Mouse (Mus musculus): ENCODE data around the gene Sez6.
A peak's percentile ranks its signal among the peaks of the same experiment; 100 is the strongest.

Sez6 gene

GRCm38 (mm10) chr11:77953671-77954070 is 23.1 kb downstream of the Sez6 start:
- peak; percentile 74 for DNase-seq

DNA sequence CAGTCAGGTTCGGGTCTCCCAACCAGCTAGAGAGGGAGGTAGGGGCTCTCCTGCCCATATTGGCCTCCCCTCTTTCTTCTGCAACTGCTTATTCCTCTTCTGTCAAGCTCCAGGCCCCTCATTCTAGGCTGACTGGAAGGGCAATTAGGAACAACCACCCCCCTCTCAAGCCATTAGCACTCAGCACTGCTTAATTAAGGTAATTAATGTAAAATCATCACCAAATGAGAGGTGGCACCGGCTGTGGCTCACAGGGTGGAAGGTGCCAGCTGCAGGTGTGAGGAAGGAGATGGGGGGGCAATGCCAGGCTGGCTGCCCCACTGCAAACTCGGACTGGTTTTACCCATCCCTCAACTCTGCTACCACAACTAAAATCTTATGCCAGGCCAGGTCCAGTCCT is 25.8 kb downstream of the Sez6 start:
- no peak for DNase-seq

- no peak for DNase-seq
Observed at GRCm38 (mm10) chr11:77958268-77958667, 27.7 kb downstream of the Sez6 start.

DNA sequence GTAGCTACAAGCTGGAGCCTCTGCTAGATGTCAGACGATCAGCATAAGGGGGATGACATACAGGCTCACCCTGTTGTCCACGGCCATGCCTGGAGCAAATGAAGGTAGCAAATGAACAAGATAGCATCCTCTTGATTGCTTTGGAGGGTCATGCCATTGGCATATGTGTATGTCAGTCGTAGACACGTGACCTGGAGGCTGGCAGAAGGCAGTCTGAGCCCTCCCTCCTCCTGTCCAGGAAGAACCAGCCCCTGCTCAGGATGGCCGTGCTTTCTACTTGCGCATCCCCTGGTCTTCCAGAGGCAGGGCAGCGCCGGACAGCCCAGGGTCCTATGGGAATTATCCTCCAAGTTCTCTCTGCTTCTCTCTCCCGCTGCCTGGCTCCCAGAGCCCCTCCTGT is 28.3 kb downstream of the Sez6 start:
- no peak for DNase-seq

GRCm38 (mm10) chr11:77960199-77960598 is 29.6 kb downstream of the Sez6 start:
- no peak for DNase-seq

- no peak for DNase-seq
Observed at GRCm38 (mm10) chr11:77960898-77961297, 30.3 kb downstream of the Sez6 start.

DNA sequence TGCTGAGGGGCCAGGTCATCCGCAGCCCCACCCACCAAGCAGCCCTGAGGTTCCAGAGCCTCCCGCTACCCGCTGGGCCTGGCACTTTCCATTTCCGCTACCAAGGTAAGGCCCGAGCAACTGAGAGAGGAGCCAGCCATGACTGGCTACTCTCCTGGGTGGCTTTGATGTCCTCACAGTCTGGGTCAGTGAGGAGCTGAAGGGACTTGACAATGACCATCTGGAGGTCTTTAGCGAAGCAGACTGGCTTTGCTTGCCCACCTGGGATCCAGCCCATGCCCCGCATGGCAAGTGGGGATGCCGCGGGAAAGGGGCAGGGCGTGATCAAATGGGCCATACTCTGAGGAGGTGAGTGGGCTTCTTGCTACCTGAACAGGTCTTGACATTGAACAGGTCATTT is 32.3 kb downstream of the Sez6 start:
- no peak for DNase-seq

DNA sequence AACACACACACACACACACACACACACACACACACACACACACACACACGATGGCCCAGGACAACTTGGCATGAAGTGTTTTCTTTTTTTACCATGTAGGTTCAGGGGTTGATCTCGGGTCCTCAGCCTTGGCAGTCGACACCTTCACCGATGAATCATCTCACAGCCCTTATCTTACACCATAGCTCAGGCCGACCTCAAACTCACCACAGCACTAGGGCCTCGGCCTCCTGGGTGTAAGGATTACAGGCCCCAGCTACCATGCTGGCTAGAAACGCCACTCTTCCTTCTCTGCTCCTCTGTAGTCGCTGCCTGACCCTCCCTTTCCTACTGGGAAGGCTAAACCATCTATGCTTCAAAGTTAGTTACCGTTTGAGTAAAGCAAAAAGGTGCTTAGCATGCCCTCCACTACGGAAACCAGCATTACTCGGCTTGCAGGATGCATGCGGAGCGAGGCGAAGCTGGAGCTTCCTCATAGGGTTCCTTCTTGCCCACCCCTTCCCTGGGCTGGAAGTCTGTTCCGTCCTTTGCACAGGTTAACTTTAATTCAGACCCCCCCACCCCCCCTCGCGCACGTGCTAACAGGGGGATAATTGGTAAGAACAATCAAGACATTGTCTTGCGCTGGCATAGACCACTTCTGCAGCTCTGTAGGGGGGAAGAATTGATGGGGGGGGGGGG is 34.0 kb downstream of the Sez6 start:
- no peak for DNase-seq

- DNase-seq, result no peak
Observed at GRCm38 (mm10) chr11:77965101-77966036, 34.8 kb downstream of the Sez6 start.

- DNase-seq, result no peak
Observed at GRCm38 (mm10) chr11:77966037-77966391, 35.4 kb downstream of the Sez6 start.

- peak; percentile 77 for DNase-seq
Observed at GRCm38 (mm10) chr11:77967114-77967513, 36.5 kb downstream of the Sez6 start.

GRCm38 (mm10) chr11:77968786-77969185 is 38.2 kb downstream of the Sez6 start:
- no peak for DNase-seq

- DNase-seq, result no peak
Observed at GRCm38 (mm10) chr11:77970718-77971117, 40.1 kb downstream of the Sez6 start.

- no peak for DNase-seq
Observed at GRCm38 (mm10) chr11:77973520-77973919, 42.9 kb downstream of the Sez6 start.

GRCm38 (mm10) chr11:77974325-77974724 is 43.7 kb downstream of the Sez6 start:
- no peak for DNase-seq

GRCm38 (mm10) chr11:77975873-77976272 is 45.3 kb downstream of the Sez6 start:
- DNase-seq, result no peak

- DNase-seq, result no peak
Observed at GRCm38 (mm10) chr11:77978161-77978560, 47.6 kb downstream of the Sez6 start.

GRCm38 (mm10) chr11:77979221-77979809 is 48.7 kb downstream of the Sez6 start:
- no peak for DNase-seq

- DNase-seq, result peak; percentile 57
Observed at GRCm38 (mm10) chr11:77980281-77981204, 49.9 kb downstream of the Sez6 start.

DNA sequence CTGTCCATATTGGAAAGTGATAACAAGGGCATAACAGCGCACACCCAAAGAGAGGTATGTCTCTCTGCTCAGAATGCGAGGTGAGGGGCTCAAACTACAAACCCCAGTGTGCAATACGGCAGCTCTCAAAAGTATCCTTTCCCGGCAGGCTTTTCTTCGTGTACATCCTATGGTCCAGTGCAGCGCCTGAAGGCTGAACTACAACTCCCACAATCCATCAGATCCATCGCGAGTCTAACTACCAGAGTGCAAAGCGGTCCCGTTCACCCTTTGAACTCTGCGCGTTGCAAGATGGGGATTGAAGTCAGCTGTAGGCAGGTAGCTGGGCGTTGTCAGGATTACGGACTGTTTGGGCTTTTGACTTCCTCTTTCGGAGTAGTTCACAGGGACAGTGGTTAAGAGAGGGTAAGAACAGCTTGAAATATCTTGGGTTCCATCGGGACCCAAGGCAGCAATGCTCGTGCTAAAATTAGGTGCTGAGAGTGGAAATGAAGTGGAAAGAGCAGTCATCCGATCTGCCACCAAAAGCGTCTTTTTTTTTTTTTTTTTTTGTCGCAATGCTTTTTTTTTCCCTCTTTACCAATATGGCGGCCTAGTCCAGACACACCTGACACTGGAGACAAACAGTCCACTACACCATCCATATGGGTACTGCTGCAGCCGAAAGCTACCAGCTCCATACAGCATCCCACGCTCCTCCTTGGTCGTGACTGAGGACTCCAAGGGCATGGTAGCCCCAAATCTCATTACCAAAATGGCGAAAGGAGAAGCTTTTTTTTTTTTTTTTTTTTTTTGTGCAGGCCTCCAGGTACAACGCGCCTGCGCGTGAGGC is 51.2 kb downstream of the Sez6 start:
- peak; percentile 85 for DNase-seq

GRCm38 (mm10) chr11:77982441-77982905 is 51.9 kb downstream of the Sez6 start, which contains the start of gene Phf12:
Gene Phf12, plus strand, starts transcription at chr11:77982754.
- DNase-seq, result peak; percentile 99

All from thymus, postnatal 4 days (tissue).